Mouse (Mus musculus): ENCODE measurements around the gene Ifi27.
"Not testable (repeated sequence)": the region's sequence is repeated elsewhere in the genome, so short reads cannot be mapped to it uniquely, and the experiment has no call there.

Gene Ifi27

DNA sequence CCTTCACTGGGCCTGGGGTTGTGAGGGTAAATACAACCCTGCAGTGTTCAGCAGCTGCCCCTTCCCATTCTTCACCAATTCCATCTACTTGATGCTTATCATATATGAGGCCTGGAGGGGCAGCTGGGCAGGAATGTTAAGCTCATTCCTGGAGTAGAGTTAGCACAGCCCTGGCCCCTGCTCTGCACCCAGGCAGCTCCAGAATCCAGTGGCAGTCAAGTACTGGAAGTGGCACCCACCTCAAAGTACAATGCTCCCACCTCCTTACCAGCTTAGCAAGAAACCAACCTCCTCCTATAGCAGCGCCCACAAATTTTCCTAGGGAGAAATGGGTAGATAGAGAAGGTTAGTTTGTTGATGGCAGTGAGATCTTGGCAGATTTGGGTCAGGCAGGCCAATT lies 22.7 kb downstream of the Ifi27 start:
- DNase-seq, result not testable (repeated sequence)

DNA sequence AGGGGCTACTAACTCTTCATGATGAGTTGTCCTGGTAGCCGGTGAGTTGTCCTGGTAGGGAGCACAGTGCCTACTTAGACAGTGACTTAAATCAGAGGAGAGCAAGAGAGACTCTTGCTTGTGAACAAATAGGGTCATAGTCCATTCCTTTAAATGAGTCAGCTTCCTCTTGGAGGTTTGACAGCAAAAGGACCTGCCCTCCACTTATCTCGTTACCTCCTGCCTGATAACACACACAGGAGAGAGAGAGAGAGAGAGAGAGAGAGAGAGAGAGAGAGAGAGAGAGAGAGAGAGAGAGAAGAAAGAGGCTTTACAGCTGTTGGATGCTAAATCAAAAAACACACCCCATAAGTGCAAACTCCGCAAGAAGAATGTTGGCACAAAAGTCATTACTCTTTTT lies 23.1 kb downstream of the Ifi27 start, which contains the start of gene Ifi27l2b:
Ifi27l2b (minus strand) TSS at position 84 of the 400 bp plus-strand sequence.
- DNase-seq, result no peak

DNA sequence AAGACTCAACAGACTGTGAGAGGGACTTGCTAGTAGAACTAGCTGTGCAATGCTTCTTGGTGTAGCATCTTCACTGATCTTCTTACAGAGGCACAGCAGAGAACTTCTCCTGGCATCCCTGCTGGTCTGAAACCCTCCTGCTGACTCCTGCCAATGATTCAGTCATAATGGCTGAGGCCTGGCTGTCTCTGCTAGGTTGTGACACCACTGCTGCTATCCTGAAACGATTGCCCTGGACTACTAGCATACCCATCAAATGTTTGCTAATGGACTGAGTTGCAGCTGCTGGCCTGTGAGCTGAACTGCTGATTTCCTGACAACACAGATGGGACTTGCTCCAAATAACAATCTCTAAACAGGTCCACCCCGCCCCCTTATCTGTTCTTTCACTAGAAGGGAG lies 40.5 kb downstream of the Ifi27 start:
- no peak for DNase-seq

DNA sequence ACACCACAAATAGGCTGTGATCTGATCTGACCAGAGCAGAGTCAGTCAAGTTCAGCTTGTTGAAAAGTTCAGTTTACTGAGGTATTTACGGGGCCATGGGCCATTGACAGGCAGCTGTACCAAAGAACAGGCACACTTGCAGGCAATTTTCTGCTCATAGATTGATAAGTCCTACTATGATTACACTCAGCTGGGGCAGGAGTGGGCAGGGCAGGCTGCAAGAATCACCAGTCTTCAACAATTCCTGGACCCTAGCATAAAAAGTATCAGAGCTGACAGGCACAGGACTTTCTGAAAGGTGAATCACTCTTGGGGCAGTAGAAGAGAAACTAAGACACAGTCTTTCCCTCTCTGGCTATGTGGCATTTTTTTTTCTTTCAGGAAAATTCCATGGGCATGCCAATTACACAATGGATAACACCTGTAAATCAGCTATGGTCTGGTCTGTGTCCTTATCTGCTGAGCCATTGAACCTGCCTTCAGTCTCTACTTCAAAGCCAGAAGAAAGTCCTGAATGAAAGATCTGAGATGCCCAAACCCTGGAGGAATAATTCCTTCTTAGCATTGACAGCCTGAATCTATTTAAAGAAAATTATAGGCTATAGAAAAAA lies 42.9 kb downstream of the Ifi27 start:
- DNase-seq, result no peak

DNA sequence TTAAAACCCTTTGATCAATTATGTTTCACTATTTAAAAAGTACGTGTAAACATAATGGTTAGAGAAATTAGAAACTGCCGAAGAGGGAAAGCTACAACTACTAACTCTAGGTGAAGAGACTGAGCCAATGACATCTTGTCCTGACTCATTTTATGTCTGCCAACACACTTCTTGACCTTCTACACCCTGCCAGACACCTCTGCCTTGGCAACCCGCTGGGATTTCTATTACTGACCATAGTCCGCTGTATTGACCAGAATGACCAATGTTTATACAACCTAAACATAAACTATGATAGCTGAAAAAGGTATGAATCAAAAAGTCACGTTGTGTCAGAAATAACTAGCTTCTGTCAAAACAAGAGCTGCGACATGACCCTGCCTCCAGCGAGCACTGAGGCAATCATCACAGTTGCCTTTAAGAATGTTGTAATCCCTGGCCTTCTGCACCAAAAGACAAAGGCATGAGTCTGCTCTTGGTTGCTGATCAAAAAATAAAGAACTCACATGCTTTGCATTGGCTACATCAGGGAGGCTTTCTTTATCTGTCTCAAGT lies 43.5 kb downstream of the Ifi27 start:
- DNase-seq, result no peak

DNA sequence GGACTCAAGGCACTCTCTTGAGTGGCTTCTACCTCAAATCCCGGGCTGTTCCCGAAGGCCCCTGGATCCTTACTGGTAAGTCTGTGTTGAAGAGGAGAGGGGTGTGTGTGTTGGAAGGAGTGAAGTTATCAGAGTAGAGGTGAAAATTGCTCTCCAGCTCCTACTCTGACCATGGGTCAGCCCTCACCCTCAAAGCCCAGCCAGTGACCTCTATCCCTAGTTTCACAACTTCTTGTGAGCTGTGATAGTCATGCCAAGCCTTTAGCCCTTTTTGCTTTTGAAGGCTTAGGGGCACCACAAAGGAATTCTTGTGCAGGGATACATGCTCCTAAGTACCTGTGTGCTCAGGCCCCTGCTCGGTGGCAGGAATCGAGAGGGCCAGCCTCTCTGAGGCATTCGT lies 47.7 kb downstream of the Ifi27 start:
- no peak for DNase-seq

DNA sequence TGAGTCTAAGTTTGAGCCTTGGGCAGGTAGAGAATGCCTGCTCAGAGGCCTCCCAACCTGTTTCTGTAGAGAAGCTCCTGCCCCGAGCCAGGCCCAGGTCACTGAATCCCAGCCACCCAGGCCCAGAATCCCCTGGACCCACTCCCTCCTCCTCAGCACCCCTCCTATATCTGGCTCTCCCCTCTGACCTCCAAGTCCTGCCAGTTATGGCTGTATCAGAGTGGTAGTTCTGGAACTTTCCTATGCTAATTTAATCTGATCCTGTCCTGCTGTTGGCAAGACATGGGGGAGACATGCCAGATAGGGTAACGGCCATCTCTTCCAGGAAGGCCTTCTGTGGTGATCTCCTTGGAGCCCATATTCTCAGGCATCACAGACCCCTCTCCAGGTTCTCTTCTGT lies 48.8 kb downstream of the Ifi27 start:
- no peak for DNase-seq

DNA sequence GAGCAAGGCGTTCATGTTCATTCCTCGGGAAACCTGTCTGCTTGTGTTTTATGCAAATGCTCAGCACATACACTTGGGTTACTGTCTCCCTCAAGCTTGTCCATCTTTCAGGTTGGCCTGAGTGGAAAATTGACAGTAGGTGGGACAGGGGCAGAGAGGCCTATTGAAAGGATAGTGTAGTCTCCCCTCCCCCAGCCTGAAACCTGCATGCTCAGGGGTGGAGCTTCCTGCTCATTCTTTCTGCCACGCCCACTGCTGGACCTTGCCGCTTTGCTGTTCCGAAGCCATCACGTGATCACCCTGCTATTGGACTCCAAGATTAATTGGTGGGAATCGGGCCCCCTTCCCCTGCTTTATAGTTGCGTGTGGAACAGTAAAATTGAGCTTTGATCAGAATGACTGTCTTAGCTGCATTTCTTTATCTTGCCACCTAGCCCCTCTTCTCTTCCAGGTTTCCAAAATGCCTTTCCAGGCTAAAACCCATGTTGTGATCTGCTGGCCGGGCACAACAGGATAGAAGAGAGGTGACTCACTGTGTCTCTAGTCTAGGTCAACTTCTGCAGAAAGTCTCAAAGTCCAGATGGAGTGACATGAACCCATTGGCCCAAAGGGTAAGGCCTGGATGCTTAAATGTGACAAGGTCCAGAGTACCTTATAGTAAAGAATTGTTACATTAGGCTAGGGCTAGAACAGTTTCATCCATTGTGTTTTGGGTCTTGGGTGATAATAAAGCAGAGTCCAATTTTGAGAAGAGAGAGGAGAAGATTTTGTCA lies 50.4 kb downstream of the Ifi27 start:
- DNase-seq, result not testable (repeated sequence)

DNA sequence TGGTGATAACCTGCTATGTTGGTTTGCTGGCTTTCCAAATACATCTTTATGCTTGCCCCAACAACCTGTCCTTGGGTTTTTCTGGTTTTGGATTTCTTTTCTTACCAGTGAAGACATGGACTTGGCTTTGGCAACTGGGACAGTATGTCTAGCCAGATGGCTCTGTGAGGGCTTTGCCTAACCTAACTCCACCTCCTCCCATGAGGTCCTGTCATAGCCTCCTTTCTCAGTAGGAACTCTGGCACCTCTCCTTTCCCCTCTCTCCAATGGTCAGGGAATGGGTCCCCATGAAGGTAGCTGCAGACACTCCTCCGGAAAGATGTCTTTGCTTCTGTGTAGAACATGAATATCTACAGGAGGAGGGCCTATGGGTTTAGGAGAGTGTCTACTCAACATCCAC lies 52.7 kb downstream of the Ifi27 start:
- peak; percentile 49 to 54 for DNase-seq

DNA sequence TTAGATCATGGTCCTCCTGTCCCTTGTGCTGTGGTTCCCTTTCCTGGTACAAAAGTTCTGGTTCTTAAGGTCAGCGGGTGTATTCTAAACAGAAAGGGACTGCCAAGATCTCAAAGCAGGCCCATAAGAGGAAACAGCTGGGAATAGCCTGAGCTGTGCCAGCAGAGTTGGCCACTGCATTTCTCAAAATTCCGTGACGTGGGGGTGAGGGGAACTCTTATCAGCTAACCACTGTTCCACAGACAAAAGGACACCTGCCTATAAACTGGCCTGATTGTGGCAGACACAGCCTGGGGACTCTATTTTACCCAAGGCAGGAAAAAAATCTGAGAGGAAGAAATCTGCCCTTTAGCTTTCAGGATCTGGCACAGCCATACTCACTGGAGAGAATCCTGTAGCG lies 53.3 kb downstream of the Ifi27 start:
- no peak for DNase-seq

DNA sequence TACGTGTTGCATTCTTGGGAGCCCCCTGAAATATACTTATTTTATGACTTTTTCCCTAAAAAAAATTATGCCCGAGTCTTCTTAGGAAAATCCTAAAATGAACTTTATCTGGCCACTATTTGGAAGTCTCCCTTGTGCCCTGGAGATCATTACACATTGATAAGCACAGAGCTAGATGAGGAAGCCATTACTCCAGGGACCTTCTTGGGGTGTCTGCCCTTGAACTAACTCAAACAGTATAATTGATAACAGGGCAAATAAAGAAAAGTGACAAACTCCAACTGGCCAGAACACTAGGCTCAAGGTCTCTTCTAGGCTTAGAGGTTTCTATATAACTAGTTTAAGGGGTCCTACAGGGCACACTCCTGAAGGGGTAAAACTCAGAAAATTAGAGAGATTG lies 53.7 kb downstream of the Ifi27 start:
- no peak for DNase-seq

All from cerebellum, postnatal 36 days (tissue).